Mouse (Mus musculus) testis, postnatal 14 days (tissue): ENCODE measurements around the gene Ccdc69.
"Not testable (repeated sequence)": the region's sequence is repeated elsewhere in the genome, so short reads cannot be mapped to it uniquely, and the experiment has no call there.

Source experiments
- DNase-seq: peaks from one replicate; pipeline ENCODE4 v3.0.0; 2021; ENCODE audit warnings: low spot score

The Ccdc69 gene

DNA sequence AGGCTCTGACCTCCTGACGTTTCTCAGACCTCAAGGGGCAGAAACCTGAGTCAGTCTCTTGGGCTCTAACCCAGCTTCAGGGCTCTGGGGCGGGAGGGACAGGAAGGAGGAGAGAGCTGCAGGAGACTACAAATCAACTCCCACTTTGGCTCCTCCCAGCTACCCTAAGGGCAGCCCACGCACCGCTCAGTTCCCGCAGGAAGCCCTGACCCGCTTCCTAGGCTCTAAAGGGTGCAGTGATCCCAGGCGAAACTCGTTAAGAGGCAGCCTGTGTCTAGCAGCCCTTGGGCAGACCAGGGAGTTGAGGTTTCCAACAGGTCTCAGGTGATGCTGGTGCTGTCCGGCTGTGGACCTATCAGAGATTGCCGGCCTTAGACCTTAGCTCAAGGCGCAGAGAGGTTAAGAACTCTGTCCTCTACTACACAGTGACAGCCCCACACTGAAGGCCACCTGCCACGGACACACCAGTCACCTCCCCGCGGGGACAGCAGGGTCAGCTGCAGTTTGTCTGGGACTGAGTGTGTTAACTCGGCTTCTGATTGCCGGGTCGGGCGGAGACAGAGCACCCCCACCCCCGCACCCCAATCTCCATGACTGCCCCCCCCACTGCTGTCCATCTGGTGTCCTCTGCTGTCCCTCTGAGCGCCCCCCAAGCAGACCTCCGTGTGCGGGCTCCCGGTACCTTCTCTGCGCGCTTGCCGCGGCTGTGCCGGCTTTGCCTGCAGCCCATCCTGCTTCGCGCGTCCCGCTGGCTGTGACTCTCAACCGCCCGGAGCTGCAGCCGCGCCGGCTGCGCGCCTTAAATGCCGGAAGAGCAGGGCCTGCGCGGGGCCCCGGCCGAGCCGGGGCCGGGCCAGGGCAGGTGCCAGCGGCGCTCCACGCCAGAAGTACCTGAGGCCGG, at the start of gene Ccdc69:
TSS of gene Ccdc69 (minus strand) at position 801 of the 901 bp plus-strand sequence.
- DNase-seq, result peak; percentile 64

DNA sequence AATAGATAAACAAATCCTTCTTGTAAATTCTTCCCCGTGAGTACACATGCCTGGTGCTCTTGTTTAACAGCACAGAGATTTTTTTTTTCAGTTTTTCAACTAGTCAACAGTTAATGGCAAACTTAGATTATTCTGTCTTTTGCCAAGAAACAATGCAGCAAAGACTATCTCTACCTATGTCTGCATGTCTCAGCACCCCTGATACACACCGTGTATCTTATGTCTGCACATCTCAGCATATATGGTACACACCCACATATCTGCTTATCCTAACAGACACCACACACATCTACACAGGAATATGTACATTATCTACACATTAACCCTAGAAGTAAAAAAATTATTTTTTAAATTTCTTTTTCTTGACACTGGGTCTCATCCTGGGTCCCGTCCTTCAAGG, 48.7 kb upstream of the Ccdc69 start:
- DNase-seq, result no peak

DNA sequence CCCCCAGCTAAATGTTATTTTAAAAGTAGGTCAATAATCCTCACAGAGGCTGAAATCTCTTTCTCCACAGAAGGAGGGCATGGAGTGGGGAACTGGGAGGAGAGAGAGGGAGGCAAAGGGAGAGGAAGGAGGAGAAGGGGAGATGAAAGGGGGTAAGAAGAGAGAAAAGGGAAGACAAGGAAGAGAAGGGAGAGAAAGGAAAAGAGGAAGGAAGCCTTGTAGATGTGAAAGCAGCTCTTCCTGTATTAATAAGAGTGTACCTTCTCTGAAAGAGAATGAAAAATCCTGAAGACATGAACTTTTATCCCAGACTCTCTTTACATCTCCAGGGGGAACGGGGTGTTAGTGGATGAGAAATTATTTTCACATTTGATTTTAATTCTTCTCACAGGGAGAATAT, 43.5 kb upstream of the Ccdc69 start:
- no peak for DNase-seq

DNA sequence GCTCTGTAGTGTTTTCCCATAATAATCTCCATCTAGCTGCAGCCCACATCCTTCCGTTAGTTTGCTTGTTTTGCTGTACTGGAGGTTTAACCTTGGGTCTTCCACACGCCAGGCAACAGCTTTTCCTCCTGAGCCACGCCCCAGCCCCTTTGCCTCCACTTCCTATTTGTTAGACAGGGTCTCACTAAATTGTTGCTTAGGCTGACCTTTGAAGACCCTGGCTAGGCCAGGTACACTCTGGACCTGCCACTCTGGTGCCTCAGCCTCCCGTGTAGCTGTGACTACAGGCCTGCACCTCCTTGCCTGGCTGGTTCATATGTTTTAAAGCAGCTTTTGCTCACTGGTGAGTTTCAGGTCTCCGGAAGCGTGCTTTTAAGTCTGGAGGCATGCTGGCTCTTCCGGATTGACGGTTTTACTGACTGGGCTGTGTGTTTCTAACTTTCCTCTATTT, 42.9 kb upstream of the Ccdc69 start:
- no peak for DNase-seq

DNA sequence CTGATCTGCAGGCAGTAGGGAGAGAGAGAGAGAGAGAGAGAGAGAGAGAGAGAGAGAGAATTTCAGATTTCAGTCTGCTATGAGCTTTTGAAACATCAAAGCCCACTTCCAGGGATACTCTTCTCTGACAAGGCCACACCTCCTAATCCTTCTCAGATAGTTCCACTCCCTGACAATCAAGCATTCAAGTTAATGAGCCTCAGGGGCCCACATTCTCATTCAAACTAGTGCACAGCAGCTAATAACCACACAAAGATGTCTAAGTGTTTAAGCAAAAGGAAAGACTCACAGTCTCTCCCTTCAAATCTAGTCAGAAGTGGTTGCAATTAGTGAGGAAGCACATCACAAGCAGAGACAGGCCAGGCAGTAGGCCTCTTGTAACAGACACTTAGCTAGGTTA, 42.3 kb upstream of the Ccdc69 start:
- DNase-seq, result no peak

DNA sequence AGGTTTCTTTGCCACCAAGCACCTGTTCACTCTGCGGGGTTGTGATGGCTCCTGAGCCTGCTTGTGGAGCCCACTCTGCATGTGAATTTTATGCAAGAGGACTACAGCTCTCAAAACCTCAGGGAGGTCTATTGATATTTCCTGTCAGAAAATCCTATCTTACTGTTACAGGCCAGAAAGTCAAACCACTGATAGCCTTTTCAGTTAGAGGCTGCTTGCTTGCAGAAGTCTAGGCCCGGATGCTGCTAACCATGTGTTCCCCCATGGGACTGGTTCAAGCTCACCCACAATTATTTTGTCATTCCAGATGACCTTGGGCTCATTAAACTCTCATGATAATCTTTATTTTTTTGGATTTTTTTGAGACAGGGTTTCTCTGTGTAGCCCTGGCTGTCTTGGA, 39.1 kb upstream of the Ccdc69 start:
- no peak for DNase-seq

DNA sequence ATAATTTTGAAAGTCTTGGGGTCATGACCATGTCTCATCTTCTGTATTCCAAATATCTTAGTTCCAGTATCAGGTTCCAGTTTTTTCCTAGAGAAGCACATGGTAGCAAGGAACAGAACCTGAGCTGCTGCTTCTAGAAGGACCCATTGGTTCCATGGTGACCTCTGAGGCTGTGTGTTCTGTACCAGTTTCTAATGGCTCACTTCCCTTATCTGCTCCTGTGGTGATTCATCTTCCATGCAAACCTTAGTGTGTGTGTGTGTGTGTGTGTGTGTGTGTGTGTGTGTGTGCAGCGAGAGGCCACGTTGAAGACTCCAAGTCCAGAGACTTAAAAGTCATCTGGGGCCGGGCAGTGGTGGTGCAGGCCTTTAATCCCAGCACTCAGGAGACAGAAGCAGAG, 38.1 kb upstream of the Ccdc69 start:
- no peak for DNase-seq

DNA sequence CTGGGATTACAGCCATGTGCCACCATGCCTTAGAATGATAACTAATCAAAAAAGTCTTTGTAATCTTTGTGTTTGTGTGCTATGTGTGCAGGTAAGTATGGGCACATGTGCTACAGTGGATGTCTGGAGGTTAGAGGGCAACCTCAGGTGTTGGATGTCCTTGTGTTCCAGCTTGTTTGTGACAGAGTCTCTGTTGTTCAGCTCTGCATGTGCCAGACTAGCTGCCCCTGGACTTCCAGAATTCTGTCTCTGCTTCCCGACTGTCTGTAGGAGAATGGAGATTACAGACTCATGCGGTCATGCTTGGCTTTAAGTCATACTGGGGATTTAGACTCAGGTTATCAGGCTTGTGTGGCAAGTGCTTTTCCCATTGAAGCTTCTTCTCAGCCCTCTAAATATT, 36.4 kb upstream of the Ccdc69 start:
- no peak for DNase-seq

DNA sequence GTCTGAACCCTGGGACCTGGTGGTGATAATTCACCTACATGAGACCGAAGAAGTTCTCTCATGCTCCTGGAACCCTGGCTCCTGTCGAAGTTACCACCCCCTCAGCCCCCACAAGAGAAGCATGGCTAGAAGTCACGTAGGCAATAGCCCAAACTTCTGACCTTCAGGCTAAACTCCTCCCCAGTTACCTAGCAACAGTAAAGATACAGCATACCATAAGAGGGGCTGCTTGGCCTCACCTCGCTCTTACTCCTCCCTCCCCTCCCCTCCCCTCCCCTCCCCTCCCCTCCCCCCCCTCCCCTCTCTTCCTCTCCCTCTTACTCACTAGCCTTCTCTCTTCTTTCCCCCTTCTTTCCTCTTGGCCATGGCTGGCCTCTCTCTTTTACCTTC, 35.9 kb upstream of the Ccdc69 start:
- not testable (repeated sequence) for DNase-seq

DNA sequence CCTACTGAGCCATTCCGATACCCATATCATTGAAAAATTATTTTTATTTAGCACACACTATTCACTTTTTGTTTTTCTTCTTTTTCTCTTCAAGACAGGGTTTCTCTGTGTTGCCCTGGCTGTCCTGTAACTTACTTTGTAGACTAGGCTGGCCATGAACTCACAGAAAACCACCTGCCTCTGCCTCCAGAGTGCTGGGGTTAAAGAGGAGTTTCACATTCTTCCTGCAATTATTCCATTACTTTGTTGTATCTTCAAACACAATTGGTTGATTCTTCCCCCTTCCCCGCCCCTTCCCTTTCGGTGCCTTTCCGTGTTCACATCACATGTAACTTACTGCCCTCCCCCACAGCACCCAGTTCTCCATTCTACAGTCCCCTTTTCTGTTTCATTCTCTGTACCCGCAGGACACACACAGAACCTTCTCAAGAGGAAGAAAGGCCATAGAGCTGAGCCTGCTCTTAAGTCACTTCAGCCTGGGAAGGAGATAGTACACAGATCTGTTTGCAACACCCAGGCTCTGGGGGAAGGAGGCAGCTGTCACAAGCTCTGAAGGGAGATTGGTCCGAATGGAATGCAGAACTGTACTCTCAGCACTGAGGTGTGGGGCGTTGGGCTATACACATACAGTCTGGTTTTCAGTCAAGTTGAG, 35.4 kb upstream of the Ccdc69 start:
- DNase-seq, result no peak

DNA sequence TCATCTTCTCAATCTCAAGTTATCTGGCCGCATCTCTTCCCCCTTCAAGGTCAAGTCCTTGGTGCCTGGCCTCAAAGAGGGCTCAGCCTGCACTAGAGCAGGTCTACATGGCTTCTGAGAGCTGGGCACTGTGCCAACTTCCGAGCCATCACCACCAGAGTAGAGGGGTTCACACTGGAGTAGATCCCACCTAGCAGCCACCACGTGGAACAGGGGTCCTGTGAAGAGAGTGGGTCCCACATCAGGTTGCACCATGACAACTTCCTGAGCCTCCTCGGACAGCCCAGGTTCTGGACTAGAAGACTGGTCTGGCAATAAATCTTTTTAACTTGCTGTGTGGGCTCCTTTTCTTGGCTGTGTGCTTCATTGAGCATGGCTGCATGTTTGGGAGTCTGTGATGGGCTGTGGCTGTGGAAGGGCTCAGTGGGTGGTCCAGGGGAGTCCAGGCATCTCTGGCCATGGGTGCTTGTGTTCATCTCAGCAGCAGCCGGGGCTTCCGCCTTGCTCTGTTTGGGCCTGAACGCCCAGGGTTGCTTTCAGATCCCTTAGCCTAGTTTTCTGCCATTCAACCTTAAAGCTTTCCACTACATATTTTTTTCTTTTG, 32.7 kb upstream of the Ccdc69 start:
- no peak for DNase-seq

DNA sequence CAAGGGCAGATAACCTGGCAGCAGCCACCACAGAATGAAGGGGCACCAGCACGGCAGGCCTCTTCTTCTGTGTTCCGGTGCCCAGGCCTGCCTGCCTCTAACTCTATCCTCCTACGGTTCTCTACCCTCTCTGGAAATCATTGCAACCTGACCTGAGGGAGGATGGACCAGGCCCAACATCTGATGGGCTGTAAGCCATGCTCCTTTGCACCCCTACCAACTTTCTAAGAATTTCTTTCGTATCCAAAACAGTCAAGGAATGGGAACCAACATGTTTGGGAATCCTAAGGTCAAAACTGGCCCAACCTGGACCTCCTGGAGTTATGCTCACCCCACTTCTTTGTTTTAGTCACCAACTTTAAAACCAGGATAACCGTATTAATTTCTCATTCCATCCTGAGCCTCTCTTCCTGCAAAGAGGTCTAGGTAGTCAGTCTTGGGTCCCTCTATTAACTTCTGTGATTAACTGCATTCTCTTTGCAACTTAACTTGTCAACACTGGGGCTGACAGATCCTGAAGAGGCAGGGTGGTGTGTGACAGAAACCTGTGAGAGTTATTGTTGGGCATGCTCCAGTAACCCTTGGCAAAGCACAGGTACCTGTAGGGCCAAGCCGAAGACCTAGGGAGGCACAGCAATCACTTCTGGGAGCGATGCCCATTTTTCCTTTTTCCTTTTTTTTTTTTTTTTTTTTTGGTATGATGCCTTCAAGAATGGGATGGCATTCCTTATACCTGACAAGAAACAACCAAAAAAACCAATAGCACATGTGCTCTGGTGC, 31.8 kb upstream of the Ccdc69 start:
- DNase-seq, result peak; percentile 45

DNA sequence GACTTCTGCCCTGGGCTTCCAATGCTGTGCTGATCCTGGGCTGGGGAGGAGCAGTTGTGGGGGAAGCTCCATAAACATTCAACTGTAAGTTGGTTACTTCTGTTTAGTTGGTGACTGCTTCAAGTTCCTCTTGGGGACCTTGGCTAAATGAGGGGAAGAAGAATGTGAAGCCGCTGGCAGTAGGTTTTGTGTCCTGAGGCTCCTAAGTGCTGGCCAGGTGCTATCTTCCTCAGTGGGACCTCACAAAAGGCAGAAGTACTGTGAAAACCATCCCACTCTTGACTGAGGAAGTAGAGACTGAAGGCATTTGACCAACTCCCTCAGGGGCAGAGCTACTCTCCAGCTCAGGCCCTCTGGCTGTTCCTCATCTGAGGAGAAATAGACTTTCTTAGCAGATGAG, 28.7 kb upstream of the Ccdc69 start:
- no peak for DNase-seq

DNA sequence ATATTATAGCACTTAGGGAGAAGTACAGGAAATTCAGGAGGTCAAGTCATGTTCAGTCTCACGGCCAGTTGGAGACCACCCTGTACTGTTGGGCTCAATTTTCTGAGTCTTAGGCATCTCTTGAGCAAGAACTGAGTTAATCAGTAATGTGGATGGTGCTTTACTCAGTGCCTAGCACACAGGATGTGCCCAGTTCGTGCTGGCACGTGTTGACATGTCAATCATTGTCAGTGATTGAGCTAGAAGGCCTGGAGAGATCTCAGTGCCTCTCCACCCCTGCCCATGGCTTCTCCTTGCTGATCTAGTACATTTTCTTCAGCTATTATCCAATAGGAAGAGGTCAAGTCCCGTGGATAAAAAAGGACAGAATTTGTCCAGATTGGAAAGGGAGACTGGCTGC, 27.5 kb upstream of the Ccdc69 start:
- no peak for DNase-seq

DNA sequence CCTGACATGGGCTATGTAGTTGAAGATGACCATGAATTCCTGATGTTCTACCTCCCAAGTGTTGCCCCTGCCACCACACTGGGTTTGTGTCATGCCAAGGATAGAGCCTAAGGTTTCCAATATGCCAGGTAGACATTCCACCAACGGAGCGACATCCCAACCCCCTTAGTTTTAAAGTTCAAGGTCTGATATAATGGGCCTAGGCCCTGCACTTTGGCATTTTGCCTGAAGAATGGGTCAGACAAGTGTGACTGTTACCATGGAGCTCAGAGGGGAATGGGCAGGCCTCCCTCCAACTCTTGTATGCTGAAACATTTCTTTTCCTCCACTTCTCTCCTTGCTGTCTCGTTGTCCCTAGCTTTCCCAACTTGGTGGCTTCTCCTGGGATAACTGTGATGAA, 25.3 kb upstream of the Ccdc69 start:
- no peak for DNase-seq

DNA sequence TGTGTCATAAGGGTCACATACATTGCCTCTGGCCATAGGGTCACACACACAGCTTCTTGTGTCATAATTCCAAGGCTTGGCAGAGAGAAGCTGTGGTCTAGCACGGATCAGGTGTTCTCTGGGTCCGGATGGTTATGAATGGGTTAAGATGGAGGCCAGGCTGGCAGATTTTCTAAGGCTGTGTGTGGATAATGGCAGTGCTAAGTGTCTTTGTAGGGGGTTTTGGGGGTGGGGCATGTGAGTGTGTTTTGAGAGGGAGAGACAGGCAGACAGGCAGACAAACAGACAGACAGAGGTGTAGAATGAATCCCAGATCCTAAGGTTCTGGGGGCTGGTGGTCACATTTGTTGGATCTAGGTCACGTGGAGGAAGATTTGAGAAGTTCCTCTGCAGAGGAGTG, 24.1 kb upstream of the Ccdc69 start:
- no peak for DNase-seq

DNA sequence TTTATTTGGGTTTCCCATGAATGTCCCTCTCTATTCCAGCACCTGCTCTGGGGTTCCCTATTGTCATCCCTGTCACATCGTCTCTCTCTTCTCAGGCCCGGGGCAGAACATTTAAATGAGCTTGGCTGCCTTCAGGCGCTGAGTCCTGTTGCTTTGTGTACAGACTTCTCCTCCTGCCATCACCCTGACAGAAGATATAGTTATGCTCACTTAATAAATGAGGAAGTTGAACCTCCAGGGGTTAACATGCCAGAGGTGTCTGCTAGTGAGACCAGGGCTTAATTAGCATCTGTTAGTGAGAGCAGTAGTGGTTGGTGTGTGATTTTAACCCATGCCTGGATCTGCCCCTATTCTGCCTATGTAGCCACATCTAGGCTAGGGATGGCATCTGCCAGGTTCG, 21.9 kb upstream of the Ccdc69 start:
- DNase-seq, result no peak

DNA sequence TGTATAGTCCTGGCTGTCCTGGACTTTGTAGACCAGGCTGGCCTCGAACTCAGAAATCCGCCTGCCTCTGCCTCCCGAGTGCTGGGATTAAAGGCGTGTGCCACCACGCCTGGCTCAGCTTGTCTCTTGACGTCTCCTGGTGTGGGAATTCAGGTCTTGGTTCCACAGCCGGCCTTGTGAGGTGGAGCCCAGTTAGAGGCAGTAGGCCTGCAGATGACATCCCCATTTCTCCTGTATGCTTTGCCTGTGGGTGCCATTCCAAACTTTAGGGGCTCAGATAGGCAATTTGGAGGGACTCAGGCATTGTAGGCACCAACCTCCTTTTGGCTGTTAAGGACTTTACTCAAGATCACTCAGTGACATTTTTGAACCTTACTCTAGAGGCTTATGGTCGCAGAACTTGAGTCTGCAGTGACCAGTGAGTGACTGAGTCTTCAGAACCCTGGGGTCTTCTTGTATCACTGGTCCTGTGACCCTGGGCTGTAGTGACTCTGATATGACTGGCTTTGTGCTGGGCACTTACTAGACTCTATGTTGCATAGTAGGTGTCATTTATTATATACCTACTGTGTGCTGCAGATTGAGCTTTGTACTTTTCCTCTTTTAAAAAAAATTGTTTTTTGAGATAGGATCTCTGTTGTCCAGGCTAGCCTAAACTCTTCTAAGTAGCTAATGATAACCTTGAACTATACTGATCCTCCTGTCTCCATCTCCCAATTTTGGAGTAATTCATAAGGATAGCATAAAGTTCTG, 21.3 kb upstream of the Ccdc69 start:
- no peak for DNase-seq

DNA sequence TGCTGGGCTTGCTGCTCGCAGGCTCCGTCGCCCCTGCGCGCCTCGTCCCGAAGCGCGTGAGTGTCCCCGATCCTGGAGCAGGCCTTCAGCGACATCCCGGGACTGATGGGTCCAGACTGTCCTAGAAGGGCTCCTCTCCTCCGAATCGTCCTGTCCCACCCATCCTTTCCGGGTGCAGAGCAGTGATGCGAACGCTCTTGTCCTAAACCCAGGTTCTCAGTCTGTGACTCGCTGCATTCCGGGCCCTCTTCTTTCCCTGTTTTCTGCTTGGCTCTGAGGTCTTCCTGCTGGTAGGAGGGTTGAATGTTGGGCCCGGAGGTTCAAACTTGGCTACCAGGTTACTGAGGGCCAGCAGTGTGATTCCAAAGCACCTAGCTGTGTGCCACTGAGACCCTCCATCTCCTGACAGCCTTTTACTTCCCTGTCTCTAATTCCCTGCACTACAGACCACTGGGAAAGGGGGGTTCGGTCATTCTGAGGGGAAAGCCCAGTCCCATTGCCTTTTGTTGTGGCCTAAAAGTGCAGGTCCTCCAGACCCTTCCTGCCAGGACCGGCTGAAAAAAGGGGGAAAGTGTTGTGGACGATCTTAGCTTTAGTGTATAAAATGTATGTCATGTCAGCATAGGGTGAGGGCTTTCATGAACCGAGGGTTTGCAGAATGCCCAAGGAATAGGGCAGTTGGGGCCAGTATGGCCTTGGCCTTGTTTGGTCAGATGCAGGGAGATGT, 20.4 kb upstream of the Ccdc69 start:
- no peak for DNase-seq

DNA sequence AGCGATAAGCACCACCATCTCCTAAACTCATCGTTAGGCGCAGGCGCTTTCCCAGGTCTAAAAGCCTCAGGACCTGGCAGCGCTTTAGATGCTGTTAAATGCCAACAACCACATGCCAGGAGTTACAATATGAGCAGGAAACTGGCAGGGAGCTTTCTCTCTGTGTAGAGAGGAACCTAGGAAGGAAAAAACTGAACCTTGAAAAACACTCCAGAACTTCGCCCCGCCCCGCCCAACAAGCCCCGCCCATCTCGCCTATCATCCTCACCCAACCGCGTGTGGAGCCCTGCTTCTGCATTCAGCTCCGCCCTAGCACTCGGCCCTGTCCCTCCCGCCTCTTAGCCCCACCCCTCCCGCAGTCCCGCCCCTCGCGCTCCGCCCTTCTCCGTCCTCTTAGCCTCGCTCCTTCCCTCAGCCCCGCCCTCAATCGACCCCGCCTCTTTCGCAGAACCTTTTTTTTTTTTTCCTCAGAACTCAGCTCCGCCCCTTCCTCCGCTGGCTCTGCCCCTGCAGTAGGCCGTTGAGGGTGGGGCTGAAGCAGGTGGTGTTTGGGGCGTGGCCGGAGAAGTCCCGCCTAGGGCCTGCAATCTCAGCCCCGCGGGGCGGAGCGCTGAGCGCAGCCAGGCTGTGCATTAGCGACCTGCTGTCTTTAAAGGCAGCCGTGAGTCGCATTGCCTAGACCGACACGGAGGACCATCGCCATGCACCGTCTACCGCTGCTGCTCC, 19.7 kb upstream of the Ccdc69 start, which contains the start of gene Gm2a:
TSS of gene Gm2a (plus strand) at position 653 of the 726 bp plus-strand sequence.
- DNase-seq, result peak; percentile 97
